Mouse (Mus musculus) intestine, postnatal 0 days (tissue): ENCODE data around the gene Fam171a1. TPM values are rescaled to one million over a fixed set of nuclear protein-coding genes. Genes with fewer than 3 reads are reported as not detected.

Source experiments
- ATAC-seq: fragments of 200-750 bp; cut with Nextera tagmentation; 2 replicates; pipeline ENCODE4 v1.8.0; 2017; ENCODE audit warnings: mild to moderate bottlenecking, moderate TSS enrichment, moderate library complexity
- H3K27ac ChIP-seq: fragments of 300-500 bp; sonication (generic); 2 replicates; pipeline ENCODE4 v1.5.1; 2014; ENCODE audit warnings: mild to moderate bottlenecking, low read depth, low read length, moderate library complexity
- H3K27me3 ChIP-seq: fragments of 300-500 bp; sonication (generic); replicated peaks from 2 replicates; pipeline ENCODE4 v1.6.1; 2014; ENCODE audit warnings: low read length, mixed read lengths; ENCODE audit not compliant: control insufficient read depth, insufficient read depth
- H3K36me3 ChIP-seq: fragments of 300-500 bp; sonication (generic); 2 replicates; pipeline ENCODE4 v1.6.1; 2014; ENCODE audit warnings: mild to moderate bottlenecking, moderate library complexity; ENCODE audit not compliant: control insufficient read depth, insufficient read depth
- H3K4me1 ChIP-seq: fragments of 300-500 bp; sonication (generic); replicated peaks from 2 replicates; pipeline ENCODE4 v1.6.1; 2014; ENCODE audit warnings: antibody characterized with exemption, low read length, mixed read lengths; ENCODE audit not compliant: control insufficient read depth, insufficient read depth
- H3K4me2 ChIP-seq: fragments of 300-500 bp; sonication (generic); replicated peaks from 2 replicates; pipeline ENCODE4 v1.6.1; 2014; ENCODE audit warnings: low read depth, mild to moderate bottlenecking, moderate library complexity
- H3K4me3 ChIP-seq: fragments of 300-500 bp; sonication (generic); 2 replicates; pipeline ENCODE4 v1.5.1; 2014; ENCODE audit warnings: low read depth, low read length
- H3K9ac ChIP-seq: fragments of 300-500 bp; sonication (generic); 2 replicates; pipeline ENCODE4 v1.6.1; 2014; ENCODE audit warnings: mild to moderate bottlenecking, low read depth, low read length
- H3K9me3 ChIP-seq: fragments of 300-500 bp; sonication (generic); 2 replicates; pipeline ENCODE4 v1.6.1; 2016; ENCODE audit warnings: mixed run types; ENCODE audit not compliant: control insufficient read depth
- CTCF ChIP-seq: sonication (generic); IDR thresholded peaks from 2 replicates; pipeline ENCODE4 v1.5.1; 2016; ENCODE audit warnings: low read depth, mild to moderate bottlenecking, control low read depth, antibody characterized with exemption, moderate library complexity
- WGBS: fragments of 180-500 bp; shearing (Covaris S2); extraction: QIAGEN DNeasy Blood & Tissue Kit; methylation state at CpG from one replicate; pipeline ENCODE4 v1.1.7; 2014; 5-methylcytosine and 5-hydroxymethylcytosine counted together
- polyA plus RNA-seq: library from polyadenylated mRNA; unstranded; fragments of >200 nt; fragmentation: Nextera tagmentation; extraction: Ambion mirVana; gene quantifications from 2 replicates; pipeline ENCODE4 v1.2.1, GENCODE M21; 2015

Fam171a1 gene
- polyA plus RNA-seq, 1 experiment from 2014 or later: 8.6 TPM

DNA sequence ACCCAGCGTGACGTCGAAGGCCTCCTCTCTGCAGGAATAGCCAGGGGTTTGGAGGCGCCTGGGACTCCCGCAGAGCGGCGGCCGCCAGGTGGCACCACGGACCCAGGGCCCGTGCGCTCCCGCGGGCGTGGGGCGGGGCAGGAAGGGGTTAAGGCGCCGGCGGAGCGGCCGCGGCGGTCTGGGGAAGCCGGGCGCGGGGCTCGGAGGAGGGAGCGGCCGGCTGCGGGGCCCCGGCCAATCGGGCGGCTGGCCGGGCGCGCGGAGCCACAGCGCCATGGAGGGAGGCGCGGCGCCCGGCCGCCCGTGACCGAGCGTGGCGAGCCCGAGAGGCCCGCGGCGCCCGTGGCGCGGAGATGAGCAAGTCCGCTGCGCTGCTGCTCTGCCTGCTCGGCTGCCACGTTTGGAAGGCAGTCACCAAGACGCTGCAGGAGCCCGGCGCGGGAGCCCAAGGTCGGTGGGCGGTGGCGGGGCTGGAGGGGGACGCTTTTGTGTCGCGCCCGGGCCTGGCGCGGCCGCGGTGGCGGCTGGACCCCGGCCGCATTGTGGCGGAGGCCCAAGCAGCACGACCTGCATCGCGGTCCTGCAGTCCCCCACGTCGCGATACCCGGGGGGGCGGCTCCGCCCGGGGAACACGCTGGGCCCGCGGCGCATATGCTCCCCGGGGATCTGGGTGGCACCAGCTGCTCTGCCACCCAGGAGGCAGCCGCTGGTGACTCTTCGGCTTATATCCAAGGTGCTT, 4.3 kb downstream of the Fam171a1 start:
- peak; percentile 88 for TF ChIP-seq CTCF
- H3K27ac ChIP-seq: peak overlapping the region; percentile 74
- WGBS: under 1% methylated on average over 68 of the region's 93 CpGs
- H3K4me1 ChIP-seq: no peaks in the 10 kb centered on the region
- H3K4me3 ChIP-seq: peak overlapping the region; percentile 93
- peak; percentile 92 for ATAC-seq
- peak overlapping the region; percentile 86 for H3K9ac ChIP-seq
- H3K36me3 ChIP-seq: no peaks in the 10 kb centered on the region
- peak overlapping the region; percentile 84 for H3K4me2 ChIP-seq
- 0 out of 2 replicates have a peak, but pooled peaks cover 2% of the 10 kb centered on the region for H3K9me3 ChIP-seq
- H3K27me3 ChIP-seq: no peaks in the 10 kb centered on the region

DNA sequence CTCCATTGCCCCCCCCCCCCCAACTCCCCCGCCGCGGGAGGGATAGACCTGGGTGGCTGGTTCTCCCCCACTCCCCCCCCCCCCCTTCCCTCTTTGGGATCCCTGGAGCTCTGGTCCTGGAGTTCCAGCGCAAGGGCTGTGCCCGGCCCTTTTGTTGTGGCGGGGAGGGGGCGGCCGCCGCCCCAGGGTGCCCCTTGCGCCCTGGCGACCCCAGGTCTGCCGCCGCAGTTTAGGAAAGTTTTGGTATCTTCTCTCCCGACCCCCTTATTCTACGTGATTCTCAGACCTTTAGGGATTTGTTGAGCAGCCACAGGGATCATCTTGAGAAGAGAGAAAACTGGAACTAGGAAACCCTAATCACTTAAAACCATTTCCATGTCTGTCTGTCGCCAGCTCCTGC, 4.9 kb downstream of the Fam171a1 start:
- Histone ChIP-seq H3K36me3 (no peaks in the 10 kb centered on the region), H3K27ac (no peak overlapping the region), H3K9me3 (0 out of 2 replicates have a peak, but pooled peaks cover 2% of the 10 kb centered on the region), H3K9ac (peak overlapping the region; percentile 86), H3K4me2 (peak overlapping the region; percentile 84), H3K4me3 (peak overlapping the region; percentile 93), H3K4me1 (no peaks in the 10 kb centered on the region), H3K27me3 (no peaks in the 10 kb centered on the region)
- no peak for TF ChIP-seq CTCF
- under 1% methylated on average over 10 of the region's 16 CpGs for WGBS
- ATAC-seq: peak; percentile 14

DNA sequence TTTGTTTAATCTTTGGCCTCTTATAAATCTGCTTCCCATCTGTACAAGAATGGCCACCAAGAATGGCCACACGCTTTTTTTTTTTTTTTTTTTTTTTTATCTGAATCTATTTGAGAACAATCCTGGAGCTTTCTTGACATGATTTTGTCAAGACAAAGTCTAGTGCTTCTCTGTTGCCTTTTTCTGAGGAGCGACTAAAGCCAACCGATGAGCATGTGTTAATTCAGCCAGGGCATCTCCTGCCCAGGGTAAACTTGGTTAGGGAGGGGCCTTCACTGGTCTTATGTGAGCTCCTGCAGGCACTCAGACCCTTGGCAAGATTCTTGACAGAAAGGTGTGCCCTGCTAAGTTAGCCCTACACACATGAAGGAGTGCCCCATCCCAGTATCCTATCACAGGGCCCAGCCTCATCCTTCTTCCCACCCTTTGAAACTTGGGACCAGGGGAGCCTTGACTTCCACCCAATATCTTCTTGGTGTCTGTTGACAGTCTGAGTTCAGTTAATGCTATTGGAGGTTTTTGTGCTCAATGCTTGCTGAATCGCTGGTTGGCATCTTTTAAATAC, 5.4 kb downstream of the Fam171a1 start:
- Histone ChIP-seq H3K27ac (no peak overlapping the region), H3K4me3 (peak overlapping the region; percentile 93), H3K36me3 (no peaks in the 10 kb centered on the region), H3K9me3 (0 out of 2 replicates have a peak, but pooled peaks cover 2% of the 10 kb centered on the region), H3K9ac (no peak overlapping the region; the same call in 1 of the 2 replicates), H3K4me2 (peak overlapping the region; percentile 84), H3K27me3 (no peaks in the 10 kb centered on the region), H3K4me1 (no peaks in the 10 kb centered on the region)
- no peak for TF ChIP-seq CTCF
- 18% methylated on average over 4 of the region's 4 CpGs for WGBS
- no peak for ATAC-seq

DNA sequence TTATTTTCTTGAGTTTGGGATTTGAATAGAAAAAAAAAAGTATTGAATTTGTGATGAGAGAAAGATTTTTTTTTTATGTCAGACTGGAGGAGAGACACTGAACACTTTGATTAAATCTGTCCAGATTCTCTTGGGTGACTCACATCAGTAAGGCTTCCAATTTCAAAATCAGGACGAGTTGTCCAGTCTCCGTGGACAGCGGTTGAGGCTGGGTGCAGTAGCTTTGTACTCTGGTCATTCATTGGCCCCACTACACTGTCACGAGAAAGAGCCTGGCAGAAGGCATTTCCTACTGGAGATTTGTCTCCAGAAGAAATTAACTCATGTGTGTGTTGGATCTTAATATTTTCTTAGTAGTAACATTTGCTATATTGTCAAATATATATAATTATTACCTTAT, 8.5 kb downstream of the Fam171a1 start:
- no peak overlapping the region for H3K4me2 ChIP-seq
- no peaks in the 10 kb centered on the region for H3K36me3 ChIP-seq
- H3K4me1 ChIP-seq: no peaks in the 10 kb centered on the region
- no peaks in the 10 kb centered on the region for H3K9me3 ChIP-seq
- H3K27ac ChIP-seq: no peak overlapping the region
- H3K27me3 ChIP-seq: no peaks in the 10 kb centered on the region
- H3K9ac ChIP-seq: no peak overlapping the region
- WGBS: 61% methylated on average over 4 of the region's 4 CpGs
- no peak for TF ChIP-seq CTCF
- H3K4me3 ChIP-seq: no peak overlapping the region
- no peak for ATAC-seq

DNA sequence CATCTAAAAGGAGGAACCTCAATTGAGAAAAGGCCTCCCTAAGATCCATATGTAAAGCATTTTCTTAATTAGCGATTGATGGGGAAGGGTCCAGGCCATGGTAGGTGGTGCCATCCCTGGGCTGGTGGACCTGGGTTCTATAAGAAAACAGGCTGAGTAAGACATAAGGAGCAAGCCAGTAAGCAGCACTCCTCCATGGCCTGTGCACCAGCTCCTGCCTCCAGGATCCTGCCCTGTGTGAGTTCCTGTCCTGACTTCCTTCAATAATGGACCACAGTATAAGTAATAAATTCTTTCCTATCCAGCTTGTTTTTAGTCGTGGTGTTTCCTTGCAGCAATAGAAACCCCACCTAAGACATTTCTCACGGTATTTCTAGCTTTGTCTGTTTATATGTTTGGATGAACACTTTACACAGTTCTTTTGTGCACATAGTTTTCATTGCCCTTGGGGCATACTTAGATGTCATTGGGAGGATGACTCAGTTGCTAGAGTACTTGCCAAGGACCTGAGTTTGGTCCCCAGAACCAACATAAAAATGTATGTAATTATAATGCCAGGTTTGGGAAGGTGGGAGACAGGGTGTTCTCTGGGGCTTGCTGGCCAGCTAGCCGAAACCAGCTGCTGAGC, 13.3 kb downstream of the Fam171a1 start:
- H3K27ac ChIP-seq: no peak overlapping the region
- 69% methylated on average over 4 of the region's 4 CpGs for WGBS
- no peak overlapping the region for H3K4me2 ChIP-seq
- TF ChIP-seq CTCF: no peak
- no peak overlapping the region for H3K4me3 ChIP-seq
- no peaks in the 10 kb centered on the region for H3K9me3 ChIP-seq
- no peak for ATAC-seq
- H3K9ac ChIP-seq: no peak overlapping the region
- no peaks in the 10 kb centered on the region for H3K4me1 ChIP-seq
- no peaks in the 10 kb centered on the region for H3K36me3 ChIP-seq
- no peaks in the 10 kb centered on the region for H3K27me3 ChIP-seq

DNA sequence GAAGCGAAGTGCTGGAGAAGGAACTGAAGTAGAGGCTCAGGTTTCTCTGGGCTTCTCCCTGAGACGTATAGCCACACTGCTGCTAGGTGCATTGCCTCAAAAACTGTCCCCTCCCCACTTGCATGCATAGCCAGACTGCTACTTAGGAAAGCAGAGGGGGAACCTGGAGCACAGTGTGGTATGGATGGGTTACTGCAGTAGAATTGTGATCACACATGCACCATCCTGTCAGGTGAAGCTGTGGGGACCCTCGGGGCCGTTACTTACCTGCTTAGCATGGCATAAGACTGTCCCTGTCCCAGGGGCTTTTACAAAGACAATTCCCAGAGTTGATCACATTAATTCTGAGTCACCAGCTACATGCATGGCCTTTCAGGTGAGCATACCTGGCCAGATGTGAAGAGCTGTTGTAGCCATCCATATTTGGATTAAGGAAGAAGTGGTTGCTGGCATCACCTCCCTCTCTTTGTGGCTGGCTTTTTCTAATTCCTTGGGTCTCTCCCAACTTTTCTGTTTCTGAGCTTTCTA, 14.4 kb downstream of the Fam171a1 start:
- WGBS: 65% methylated on average over 4 of the region's 4 CpGs
- H3K36me3 ChIP-seq: no peaks in the 10 kb centered on the region
- peak overlapping the region; percentile 54; the same call in 1 of the 2 replicates for H3K27ac ChIP-seq
- TF ChIP-seq CTCF: no peak
- H3K27me3 ChIP-seq: no peaks in the 10 kb centered on the region
- no peak overlapping the region for H3K4me3 ChIP-seq
- H3K4me1 ChIP-seq: no peaks in the 10 kb centered on the region
- peak; percentile 33; the same call in 1 of the 2 replicates for ATAC-seq
- no peak overlapping the region for H3K9ac ChIP-seq
- H3K9me3 ChIP-seq: no peaks in the 10 kb centered on the region
- peak overlapping the region; percentile 2 for H3K4me2 ChIP-seq
